Mouse (Mus musculus): Measurements from ENCODE around the gene Casp9.

Casp9 gene

GRCm38 (mm10) chr4:141781201-141781985 lies 12.0 kb upstream of the Casp9 start:
- no peak for DNase-seq

GRCm38 (mm10) chr4:141784835-141785234 lies 8.6 kb upstream of the Casp9 start:
- DNase-seq = no peak

GRCm38 (mm10) chr4:141786141-141786540 lies 7.3 kb upstream of the Casp9 start:
- DNase-seq = no peak

GRCm38 (mm10) chr4:141787046-141787445 lies 6.4 kb upstream of the Casp9 start:
- no peak for DNase-seq

GRCm38 (mm10) chr4:141787462-141787861 lies 6.0 kb upstream of the Casp9 start:
- DNase-seq = no peak

- DNase-seq = no peak
Measured at GRCm38 (mm10) chr4:141789564-141790218, 3.7 kb upstream of the Casp9 start.

- peak; percentile 97 to 98 for DNase-seq
Measured at GRCm38 (mm10) chr4:141790524-141790990, 2.9 kb upstream of the Casp9 start, which contains the start of gene Dnajc16. Gene Dnajc16, minus strand, starts transcription at chr4:141790931.

- DNase-seq = no peak
Measured at GRCm38 (mm10) chr4:141791486-141791885, 1.9 kb upstream of the Casp9 start.

GRCm38 (mm10) chr4:141791951-141792350 lies 1.5 kb upstream of the Casp9 start:
- DNase-seq = no peak

GRCm38 (mm10) chr4:141792554-141793281 lies 694 bp upstream of the Casp9 start:
- DNase-seq = no peak

GRCm38 (mm10) chr4:141794152-141794535 lies 732 bp downstream of the Casp9 start:
- DNase-seq = peak in 1 of 2 experiments; percentile 19

- DNase-seq = peak in 1 of 2 experiments; percentile 33
Measured at GRCm38 (mm10) chr4:141796356-141796755, 2.9 kb downstream of the Casp9 start.

GRCm38 (mm10) chr4:141796954-141797353 lies 3.5 kb downstream of the Casp9 start:
- no peak for DNase-seq

- DNase-seq = no peak
Measured at GRCm38 (mm10) chr4:141797545-141797944, 4.1 kb downstream of the Casp9 start.

- no peak for DNase-seq
Measured at GRCm38 (mm10) chr4:141804105-141804504, 10.7 kb downstream of the Casp9 start.

- DNase-seq = no peak
Measured at GRCm38 (mm10) chr4:141805886-141806285, 12.5 kb downstream of the Casp9 start.

- DNase-seq = peak; percentile 57 to 62
Measured at GRCm38 (mm10) chr4:141809850-141810464, 16.5 kb downstream of the Casp9 start.

- DNase-seq = no peak
Measured at GRCm38 (mm10) chr4:141810975-141811374, 17.6 kb downstream of the Casp9 start.

- DNase-seq = no peak
Measured at GRCm38 (mm10) chr4:141811375-141811774, 18.0 kb downstream of the Casp9 start.

- peak; percentile 34 to 51 for DNase-seq
Measured at GRCm38 (mm10) chr4:141816267-141816666, 22.9 kb downstream of the Casp9 start.

GRCm38 (mm10) chr4:141816776-141817655 lies 23.6 kb downstream of the Casp9 start:
- DNase-seq = peak; percentile 35 to 53

- no peak for DNase-seq
Measured at GRCm38 (mm10) chr4:141817706-141818105, 24.3 kb downstream of the Casp9 start.

All from cerebellum, postnatal 10 days (tissue).